Mouse (Mus musculus) c-Kit-negative CD71-positive TER-119-positive erythroid progenitor cells, embryonic 14.5 days (primary cell): ENCODE data around the gene Ccdc116.
"Not testable (repeated sequence)": the region's sequence is repeated elsewhere in the genome, so short reads cannot be mapped to it uniquely, and the experiment has no call there.

Experiments used
- DNase-seq: peaks from one replicate; pipeline ENCODE4 v3.0.0-alpha.2; 2013; ENCODE audit warnings: low read depth, low spot score

The Ccdc116 gene

DNA sequence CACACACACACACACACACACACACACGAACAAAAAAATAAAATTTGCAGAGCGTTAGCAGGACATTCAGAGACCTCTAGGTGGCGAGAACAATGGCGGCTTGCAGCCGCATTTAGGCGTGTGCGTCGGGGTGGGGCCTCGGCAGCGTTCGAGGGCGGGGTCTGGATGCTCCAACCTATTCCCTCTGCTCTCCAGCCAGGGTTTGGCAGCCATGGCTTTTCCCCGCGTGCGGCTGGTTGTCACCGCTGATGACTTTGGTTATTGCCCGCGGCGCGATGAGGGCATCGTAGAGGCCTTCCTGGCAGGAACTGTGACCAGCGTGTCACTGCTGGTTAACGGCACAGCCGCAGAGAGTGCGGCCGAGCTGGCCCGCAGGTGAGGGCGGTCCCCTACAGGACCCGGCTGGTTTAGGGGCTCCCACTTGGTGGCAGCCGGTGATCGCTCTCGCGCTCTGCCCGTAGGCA lies at the start of gene Ccdc116:
Gene Ccdc116, minus strand, starts transcription at position 458 of the 464 bp plus-strand sequence.
- peak; percentile 53 for DNase-seq

DNA sequence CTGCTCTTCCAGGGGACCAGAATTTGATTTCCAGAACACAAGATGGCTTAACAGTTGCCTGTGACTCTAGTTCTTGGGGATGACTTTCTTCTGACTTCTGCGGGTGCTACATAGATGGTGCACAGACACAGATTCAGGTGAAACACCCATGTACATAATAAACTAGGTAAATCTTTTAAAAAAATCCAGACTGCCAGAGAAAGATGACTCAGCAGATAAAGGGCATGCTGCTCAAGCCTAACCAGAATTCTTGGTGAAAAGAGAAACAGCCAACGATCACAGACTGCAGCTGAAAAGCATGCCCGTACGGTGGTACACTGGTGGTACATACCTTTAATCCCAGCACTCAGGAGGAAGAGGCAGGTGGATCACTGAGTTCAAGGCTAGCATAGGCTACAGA lies 46.8 kb upstream of the Ccdc116 start:
- no peak for DNase-seq

DNA sequence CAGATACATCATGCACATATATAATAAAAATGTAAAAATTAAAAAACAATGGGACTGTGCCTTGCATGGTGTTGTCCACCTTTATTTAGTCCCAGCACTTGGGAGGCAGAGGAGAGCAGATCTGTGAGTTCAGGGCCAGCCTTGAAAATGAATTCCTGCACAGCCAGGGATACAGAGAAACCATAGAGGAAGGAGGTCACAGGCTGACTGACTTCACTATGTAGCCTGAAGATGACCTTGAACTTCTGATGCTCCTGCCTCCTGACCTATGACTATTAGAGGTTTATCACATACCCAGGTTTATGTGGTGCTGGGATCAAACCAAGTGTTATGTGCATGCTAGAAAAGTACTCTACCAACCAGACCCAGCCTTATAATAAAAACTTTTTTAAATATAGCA lies 38.4 kb upstream of the Ccdc116 start:
- no peak for DNase-seq

DNA sequence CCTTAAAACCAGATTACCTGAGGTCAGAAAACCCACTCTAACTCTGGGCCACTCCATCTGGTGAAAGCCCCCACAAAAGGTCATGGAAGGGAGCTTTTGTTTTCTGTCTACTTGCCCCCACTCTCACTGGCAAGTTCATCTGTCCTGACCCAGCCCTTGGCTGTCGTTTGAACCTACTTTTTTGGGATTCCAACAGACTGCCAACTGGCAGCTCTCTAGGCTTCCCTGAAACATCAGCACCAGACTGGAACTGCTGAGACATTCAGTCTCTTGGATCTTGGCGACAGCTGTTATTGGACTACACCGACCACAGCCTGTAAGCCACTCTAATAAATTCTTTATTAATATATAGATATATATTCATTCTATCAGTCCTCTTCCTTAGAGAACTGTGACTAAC lies 36.0 kb upstream of the Ccdc116 start:
- DNase-seq: no peak

DNA sequence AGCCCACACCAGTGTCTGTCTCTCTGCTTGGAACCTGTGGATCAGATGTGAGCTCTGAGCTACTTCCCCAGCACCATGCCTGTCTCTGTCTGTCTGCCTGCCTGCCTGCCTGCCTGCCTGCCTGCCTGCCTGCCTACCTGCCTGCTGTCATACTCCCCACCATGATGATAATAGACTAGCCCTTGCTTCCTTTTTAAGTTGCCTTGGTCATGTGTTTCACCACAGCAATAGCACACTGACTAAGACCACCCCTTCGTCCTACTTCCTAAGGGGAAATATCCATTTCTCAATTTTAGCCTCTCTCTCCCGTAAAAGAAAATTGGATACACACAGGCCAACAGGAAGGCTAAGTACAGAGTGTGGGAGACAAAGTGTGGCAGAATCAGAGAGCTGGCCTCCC lies 35.1 kb upstream of the Ccdc116 start:
- DNase-seq: no peak

DNA sequence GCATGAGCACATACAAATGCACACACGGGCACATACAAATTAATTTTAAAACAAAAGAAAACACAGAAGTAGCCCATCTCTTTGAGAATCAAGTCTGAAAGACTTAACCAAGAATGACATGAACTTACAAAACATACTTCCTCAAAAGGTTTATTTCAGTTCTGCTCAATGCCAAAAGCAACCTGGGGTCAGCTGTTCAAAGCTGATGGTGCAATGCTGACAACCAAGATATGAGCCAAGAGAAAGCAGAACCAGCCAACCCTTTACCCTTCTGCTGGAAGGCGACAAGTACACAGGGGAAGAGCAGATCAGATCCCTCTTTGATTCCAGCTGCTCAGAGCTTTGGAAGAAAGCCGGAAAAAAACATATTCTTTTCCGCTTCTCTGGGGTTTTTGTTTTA lies 34.4 kb upstream of the Ccdc116 start:
- DNase-seq: no peak

DNA sequence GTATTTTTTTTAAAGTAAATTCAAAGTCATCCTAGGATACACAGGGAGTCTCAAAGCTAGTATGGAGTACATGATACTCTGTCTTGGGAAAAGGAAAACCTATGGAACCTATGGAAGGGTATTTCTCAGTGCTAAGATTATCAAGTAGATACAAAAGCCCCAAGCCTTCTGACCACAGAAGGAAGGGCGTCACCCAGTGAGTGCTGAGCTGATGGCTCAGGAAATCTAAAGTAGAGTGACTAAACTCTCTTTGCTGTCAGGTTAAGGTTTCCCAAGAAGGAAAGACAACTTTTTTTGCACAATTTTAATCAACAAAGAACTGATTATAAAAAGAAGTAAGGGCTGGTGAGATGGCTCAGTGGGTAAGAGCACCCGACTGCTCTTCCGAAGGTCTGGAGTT lies 32.7 kb upstream of the Ccdc116 start:
- no peak for DNase-seq

DNA sequence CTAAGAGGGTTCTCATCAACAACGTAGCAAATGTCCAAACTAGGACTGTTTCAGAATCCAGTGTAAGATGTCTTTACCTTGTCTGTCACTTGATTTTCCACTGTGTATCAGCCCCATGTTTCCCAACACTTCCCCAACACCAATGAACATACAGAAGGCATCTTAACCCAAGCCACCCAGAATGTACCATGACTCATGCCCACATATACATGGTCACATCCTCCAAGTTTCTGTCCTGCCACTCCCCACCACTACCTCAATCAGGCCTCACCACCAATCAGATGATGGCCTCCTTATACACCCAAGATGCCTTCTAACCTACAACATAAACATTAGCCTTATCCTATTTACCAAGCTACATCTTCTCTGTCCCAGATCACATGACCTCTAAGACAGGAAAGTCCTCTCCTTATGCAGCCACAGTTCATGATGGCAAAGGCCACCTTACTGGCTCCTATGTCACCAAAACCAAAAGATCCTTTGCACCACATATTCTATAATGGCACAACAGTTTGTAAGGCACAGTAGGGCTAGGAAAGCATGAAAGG lies 30.7 kb upstream of the Ccdc116 start:
- no peak for DNase-seq

DNA sequence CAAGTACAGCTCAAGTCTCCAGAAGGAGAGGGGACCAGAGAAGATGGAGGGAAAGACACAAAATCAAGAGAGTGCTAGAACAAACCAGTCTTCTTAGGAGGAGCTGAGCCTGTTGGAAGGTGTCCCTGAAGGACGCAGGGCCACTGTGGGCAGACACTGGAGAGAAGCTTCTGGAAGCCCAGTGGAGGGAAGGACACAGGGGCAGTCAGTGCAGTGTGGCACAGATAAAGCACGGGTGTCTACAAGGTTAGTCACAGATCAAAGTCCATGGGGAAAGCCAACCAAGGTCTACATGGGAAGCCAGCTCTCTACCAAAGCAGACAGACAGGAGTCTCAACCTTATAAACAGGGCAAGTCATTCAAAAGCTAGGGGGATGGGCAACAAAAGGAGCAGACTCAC lies 28.7 kb upstream of the Ccdc116 start:
- DNase-seq: no peak

DNA sequence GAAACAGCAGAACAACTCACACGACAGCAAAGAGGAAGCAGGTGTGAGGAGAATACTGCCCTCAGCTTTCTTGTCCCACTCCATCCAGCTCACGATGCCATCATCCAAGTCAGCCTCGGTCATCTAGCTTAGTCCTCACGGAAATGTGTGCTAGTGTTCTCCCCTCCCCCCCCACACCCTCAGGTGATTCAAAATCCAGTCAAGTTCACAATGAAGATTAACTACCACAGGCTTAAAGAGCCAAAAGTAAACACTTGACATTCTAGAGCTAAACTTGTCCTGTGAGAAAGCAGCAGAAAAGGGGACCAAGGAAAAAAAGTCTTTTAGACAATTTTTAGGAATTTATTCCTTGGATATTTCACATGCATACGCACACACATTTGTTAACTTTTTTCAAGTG lies 21.0 kb upstream of the Ccdc116 start:
- DNase-seq: no peak

DNA sequence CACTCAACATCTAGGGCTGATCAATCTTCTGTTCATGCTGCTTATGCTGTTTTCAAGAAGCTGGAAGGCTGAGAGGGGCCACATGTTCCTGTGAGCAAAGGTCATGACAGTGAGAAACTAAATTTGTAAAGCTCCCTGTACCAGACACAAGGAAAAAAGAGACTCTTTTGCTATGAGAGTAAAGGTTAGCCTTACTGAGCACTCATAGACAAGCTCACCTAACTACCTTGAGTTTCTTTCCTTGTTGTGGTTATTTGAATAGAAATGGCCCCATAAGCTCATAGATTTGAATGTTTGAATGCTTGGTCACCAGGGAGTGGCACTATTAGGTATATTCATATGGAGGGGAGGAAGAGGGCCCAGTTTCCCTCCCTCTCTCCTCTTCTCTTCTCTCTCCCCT lies 20.1 kb upstream of the Ccdc116 start:
- no peak for DNase-seq

DNA sequence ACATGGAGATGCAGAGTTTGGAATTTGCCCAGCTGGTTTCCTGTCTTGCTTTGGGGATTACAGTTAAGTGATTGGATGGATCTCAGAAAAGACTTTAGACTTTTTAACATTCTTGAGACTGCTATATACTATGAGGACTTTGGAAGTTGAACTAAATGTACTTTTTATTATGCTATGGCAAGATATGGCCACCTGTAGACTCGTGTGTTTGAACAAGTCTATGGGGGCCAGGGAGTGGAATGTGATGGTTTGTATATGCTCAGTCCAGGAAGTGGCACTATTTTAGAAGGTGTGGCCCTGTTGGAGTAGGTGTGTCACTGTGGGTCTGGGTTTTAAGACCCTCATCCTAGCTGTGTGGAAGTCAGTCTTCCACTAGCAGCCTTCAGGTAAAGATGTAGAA lies 18.4 kb upstream of the Ccdc116 start:
- DNase-seq: not testable (repeated sequence)

DNA sequence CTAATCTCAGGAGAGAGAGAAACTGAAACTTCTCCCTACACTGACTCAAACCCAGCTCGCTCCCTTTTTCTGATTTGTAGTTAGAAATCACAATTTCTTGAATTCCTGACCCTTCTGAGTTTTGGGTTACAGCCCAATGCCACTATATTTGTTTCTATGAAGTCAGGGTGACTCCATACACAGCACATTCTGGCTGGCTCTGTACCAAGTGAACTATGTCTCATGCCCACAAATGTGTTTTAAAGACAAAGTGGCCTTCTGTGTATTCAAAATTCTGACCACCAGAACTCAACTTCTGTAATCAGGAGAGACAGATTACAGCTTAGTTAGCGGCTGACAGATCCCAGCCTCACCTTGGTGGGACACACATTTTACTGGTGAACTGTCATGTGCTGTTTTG lies 7.3 kb upstream of the Ccdc116 start:
- no peak for DNase-seq

DNA sequence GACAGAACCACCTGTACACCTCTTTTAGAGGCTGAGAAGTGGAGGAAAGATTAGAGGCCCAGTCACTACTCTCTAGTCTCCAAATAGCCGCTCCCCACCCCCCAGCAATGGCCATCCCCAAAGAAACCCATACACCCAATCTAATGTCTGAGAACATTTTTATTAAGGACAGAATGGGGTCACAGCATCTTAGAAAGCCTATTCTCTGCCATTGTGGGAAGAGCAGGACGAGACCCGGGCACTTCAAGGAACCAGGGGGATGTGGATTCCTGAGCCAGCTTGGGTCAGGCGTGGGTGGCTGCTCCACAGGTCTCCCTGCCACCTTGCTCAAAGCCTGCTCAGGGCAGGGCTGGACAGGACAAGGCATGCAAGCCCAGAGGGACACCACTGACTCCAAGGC lies 4.8 kb upstream of the Ccdc116 start:
- no peak for DNase-seq

DNA sequence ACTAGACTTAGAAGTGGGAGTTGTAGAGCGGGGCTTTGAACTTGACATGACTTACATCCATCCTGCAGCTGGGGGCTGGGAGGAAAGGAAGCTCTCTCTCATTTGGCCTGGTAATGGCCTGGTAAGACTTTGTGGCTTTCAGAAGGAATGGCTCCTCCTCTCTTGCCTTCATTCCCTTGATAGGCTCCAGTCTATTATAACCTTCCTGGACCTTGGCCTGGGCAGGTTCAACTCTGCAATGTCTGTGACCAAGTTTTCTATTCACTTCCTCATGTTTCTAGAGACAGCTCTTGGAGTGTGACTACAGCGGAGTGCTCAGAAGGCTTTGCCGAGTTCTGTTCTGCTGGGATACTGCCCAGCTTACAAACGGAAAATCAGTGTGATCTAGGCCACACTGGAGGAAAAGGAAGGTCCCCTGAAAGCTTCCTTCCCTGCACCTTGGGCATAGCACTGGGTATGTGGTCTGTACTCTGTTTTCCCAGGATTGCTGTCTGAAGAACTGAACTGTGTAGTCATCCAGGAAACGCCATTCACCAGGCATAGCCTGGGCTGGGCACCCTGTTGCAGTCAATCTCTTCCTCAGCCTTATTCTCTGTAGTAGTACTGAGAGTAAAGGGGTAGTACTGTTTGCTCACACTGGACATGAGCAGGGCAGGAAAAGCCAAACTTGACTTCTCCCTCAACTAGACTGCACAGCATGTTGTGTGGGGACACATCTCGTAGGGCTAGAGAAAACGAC lies 3.7 kb upstream of the Ccdc116 start:
- no peak for DNase-seq

DNA sequence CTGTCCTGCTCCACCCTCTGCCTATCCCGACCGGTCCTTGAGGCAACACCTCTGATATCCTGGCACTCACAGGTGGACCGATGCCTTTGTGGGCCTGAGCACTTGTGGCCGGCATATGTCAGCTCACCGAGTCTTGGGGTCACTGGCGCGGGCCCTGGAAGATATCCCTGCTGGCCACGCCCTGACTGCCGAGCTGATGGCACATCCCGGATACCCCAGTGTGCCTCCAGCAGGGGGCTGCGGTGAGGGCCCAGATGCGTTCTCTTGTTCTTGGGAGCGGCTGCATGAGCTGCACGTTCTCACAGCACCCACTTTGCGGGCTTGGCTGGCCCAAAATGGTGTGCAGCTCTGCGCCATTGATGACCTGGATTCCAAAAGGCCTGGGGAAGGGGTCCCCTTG lies 1.1 kb upstream of the Ccdc116 start:
- DNase-seq: no peak

DNA sequence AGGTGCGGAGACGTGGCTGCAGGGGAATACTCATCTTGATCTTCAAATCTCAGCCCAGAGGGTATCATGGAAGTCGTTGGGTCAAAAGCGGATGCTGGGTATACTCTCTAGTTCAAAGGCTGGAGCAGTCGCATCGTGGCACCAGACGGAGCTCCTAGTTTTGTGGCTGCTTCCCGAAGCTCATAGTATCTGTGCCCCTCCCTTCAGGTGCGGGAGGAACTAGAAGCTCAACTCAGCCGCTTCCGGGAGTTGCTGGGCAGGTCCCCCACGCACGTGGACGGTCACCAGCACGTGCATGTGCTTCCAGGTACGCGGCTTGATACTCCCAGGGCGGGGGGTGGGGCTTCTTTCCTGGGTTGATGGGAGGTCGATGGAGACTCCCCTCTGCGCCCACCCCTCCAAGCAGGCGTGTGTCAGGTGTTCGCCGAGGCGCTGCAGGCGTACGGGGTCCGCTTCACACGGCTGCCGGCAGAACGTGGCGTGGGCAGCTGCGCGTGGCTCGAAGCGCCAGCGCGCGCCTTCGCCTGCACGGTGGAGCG lies 431 bp upstream of the Ccdc116 start:
- no peak for DNase-seq

DNA sequence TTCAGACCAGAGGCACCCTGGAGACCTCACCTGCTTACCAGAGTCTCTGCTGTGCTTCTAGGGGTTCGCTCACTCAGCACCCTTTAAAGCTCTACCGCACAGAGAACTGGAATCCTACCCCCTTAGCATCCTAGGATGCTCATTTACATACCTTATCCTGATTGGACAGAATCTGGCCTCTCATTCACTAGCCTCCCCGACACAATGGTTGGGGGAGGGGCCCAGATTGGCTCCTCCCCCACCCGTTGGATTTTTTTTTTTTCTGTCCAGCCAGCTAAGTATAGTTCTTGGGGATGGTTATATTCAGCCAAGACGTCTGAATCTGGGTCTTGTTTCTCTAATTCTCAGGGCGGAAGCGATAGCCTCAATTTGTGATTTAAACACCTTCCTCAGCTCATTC lies 2.7 kb downstream of the Ccdc116 start, which contains the start of gene Ydjc:
Gene Ydjc, plus strand, starts transcription at position 283 of the 400 bp plus-strand sequence.
- no peak for DNase-seq

DNA sequence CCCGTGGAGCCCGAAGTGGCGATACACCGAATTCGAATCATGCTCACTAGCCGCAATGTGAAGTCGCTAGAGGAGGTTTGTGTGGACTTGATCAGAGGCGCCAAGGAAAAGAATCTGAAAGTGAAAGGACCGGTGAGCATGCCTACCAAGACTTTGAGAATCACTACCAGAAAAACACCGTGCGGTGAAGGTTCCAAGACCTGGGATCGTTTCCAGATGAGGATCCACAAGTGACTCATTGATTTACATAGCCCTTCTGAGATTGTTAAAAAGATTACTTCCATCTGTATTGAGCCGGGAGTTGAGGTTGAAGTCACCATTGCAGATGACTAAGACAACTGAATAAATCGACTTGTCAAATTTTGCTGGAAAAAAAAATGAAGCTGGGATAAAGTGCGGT lies 9.7 kb downstream of the Ccdc116 start:
- no peak for DNase-seq

DNA sequence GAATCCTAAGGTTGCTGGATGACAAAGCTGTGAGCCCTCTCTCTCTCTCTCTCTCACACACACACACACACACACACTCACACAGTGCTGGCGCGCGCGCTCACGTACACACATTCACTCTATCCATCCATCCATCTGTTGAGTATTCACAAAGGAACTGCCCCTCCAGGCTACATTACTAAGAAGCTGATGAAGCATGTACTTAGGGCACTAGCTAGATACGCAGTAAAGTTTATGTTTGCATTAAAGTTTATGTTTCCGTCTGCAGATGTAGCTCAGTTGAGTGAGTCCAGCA lies 14.2 kb downstream of the Ccdc116 start:
- no peak for DNase-seq

DNA sequence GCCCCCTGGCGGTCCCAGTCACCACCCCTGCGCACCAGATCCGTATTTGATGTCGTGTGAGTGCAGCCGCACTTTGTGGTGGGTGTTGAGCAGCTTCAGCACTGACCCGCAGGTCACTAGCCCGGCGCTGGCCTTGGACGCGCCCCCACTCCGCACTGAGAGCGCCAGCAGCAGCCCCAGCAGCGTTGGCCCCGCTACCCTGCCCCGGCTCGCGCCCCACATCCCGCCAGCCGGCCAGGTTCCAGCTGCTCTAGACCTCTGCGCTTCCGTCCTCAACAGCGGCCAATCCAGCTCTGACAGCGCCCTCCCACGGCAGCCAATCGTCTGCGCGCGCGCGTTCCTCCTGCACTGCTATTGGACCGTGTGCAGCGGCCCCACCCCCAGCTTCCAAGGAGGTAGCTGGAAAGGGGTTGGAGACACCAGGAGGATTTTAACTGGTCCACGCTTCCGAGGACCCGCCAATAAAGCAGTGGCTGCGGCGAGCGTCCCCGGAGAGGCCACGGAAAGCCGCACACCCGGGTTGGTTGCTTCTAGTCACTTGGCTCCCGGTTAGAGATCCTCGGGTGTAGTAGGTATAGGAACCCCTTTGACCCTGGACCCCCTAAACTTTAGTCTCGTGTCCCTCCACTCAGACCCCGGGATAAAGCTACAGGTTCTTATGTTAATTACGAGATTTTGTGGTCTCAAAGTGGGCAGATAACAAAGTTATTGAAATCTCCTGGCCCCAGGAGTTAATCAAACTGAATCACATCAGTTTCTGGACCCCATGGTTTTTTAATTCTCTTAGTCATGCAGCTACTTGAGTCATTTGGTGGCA lies 14.7 kb downstream of the Ccdc116 start, which contains the start of gene Sdf2l1:
Gene Sdf2l1, minus strand, starts transcription at position 295 of the 817 bp plus-strand sequence.
- DNase-seq: peak; percentile 96
